Mouse (Mus musculus) Patski (cell line): ENCODE results near the gene Krcc1. TPM values are rescaled to one million over a fixed set of nuclear protein-coding genes. Genes with fewer than 3 reads are reported as not detected.
"Not testable (repeated sequence)": the region's sequence is repeated elsewhere in the genome, so short reads cannot be mapped to it uniquely, and the experiment has no call there.

Experiments used
- ATAC-seq: fragments of 100-300 bp; one replicate; pipeline ENCODE4 v1.8.0; 2021
- CTCF ChIA-PET: fragments of 350-600 bp; sonication (Branson Sonifier 250); formaldehyde crosslinking; loops from one replicate; lab custom pipeline; 2022; ENCODE audit warnings: inconsistent platforms; lab: Charles Lee
- POLR2A ChIA-PET: fragments of 350-600 bp; sonication (Branson Sonifier 250); formaldehyde crosslinking; loops from one replicate; lab custom pipeline; 2022; ENCODE audit warnings: antibody characterized with exemption, inconsistent platforms; lab: Charles Lee
- DNase-seq: peaks from one replicate; pipeline ENCODE4 v3.0.0-alpha.2; 2011; ENCODE audit warnings: low read depth, low spot score
- H3K27me3 ChIP-seq: fragments of 371-371 bp; one replicate; pipeline ENCODE4 v1.5.1; 2021
- CTCF ChIP-seq: fragments of 100-300 bp; IDR thresholded peaks from one replicate; pipeline ENCODE4 v1.5.1; 2021
- in situ Hi-C: fragments of 300-500 bp; cut with MboI; formaldehyde crosslinking; loops from 3 replicates; pipeline ENCODE4 v1.11.1; 2018; ENCODE audit warnings: low pct_unique_long_range_greater_than_20kb, mixed read lengths
- polyA plus RNA-seq: library from polyadenylated mRNA; unstranded; gene quantifications from one replicate; pipeline ENCODE4 v1.2.3, GENCODE M21; 2021

The Krcc1 gene
- polyA plus RNA-seq, 1 experiment from 2014 or later, result 98.8 TPM

DNA sequence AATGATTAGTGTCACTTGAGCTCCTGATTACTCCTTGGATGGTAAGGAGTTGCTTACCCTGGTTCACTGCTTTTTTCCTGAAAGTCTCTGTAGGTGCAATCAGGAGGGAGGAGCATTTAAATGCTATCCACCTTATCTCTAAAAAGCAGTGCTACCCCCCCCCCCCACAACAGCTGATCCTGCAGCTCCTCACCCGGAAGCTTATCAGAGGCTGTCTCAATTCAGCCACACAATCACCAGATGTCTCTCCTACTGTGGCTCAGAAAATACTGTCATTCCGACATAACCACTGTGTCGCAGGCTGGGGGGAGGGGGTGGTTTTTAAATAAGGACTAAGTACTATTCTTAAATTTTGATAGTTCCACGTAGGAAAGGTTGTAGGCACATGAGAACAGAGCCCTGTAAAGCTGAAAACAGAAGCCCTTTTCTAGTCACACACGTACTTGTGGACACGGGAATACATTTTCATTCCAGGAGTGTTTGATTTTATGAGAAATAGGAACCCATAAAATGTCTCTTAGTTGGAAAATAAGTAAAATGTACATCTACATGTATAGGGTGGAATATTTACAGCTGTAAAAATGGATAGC lies 11.3 kb upstream of the Krcc1 start:
- POLR2A ChIA-PET, result no interaction called here
- DNase-seq (no peak), ATAC-seq (no peak)
- H3K27me3 ChIP-seq, result no peaks in the 10 kb centered on the region
- no peak for TF ChIP-seq CTCF
- CTCF ChIA-PET, result no interaction called here
- in situ Hi-C loops, result no loop called here

- ChIA-PET CTCF (no interaction called here), POLR2A (interaction anchor here (1.4 kb wide), 1 partner anchor 10 kb away, joined by 3 read pairs; no protein-coding TSS in a partner anchor)
- ATAC-seq (no peak), DNase-seq (no peak)
- no peak for TF ChIP-seq CTCF
- in situ Hi-C loops, result no loop called here
- no peaks in the 10 kb centered on the region for H3K27me3 ChIP-seq
These were observed 10.4 kb upstream of the Krcc1 start for GRCm38 (mm10) chr6:71261060-71261459.

DNA sequence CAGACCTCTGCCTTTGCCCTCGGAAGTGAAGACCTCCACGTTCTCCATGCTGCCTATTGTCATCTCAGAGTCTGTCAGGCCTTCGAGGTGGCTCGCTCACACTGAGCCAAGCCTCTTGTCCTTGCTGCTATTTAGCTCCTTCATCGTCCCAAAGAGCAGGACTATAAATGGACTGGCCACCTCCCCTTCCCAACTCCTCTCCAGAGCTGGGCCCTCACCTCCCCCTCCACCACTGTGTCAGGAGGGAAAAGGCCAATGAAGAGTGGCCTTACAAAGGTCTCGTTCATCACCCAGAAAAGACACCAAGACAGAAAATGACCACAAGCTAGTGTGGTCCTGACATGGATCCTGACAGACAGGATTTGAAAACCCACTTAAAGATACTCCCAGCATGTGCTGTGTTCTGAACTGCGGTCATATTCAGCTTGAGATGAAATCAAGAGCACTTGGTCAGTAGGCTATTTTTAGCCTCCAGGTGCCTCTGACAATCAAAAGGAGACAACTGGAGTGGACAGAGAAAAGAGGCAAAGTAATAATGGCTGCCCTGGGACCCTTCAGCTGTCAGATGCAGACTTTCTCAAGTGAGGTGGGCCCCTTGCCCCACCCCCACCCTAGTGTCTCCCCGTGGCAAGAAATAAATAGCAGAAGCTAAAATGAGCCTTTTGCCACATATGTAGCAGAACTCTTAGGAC lies 9.2 kb upstream of the Krcc1 start:
- ATAC-seq, result no peak
- CTCF ChIA-PET, result no interaction called here
- DNase-seq, result no peak
- in situ Hi-C loops, result no loop called here
- POLR2A ChIA-PET, result interaction anchor here (1.4 kb wide), 1 partner anchor 9 kb away, joined by 3 read pairs; no protein-coding TSS in a partner anchor
- TF ChIP-seq CTCF, result no peak
- no peaks in the 10 kb centered on the region for H3K27me3 ChIP-seq

- CTCF ChIA-PET, result interaction anchor here (2.2 to 2.5 kb wide), 2 partner anchors 13 to 101 kb away, joined by 8 to 9 read pairs; no protein-coding TSS in a partner anchor
- POLR2A ChIA-PET, DNase-seq, in situ Hi-C loops, ATAC-seq, H3K27me3 ChIP-seq: not testable (repeated sequence)
These were observed 3.9 kb upstream of the Krcc1 start for GRCm38 (mm10) chr6:71267603-71268002.

DNA sequence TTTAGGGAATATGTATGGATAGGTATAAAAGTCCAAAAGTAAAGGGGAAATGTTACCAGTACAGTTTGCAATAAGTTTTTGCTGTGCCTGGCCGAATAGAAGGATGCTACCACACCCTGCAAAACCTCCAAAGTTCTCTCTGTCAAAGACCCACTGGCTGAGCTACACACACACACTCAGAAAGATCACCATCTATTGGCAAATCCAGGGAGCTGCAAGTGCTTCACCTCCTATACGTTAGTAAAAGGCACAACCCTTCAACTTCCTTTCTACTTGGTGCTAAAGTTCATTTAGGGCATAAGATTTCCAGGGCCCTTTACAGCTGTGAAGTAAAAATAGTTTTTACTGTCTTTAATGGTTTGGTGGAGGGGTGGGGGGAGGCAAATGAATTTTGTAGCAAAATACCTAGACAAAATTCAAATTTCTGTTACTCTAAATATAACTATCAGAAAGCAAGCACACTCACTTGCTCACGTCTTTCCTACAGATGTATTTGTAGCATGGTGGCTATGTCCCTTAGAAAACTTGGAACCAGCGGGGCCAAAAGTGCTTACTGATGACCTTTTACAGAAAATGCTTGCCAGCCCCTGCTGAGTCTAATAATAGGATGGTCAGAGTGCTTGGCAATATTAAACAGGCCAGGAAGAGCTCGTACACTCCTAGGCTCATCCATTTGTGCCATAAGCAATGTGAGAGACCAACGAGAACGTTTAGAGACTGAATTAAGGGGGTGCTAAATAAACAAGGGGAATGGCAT lies 2.4 kb upstream of the Krcc1 start:
- no peaks in the 10 kb centered on the region for H3K27me3 ChIP-seq
- ChIA-PET POLR2A (no interaction called here), CTCF (interaction anchor here (1.3 to 2.5 kb wide), 5 partner anchors 15 to 105 kb away, joined by 3 to 9 read pairs (median 6); no protein-coding TSS in a partner anchor)
- ATAC-seq, result no peak
- in situ Hi-C loops, result no loop called here
- peak; percentile 66 for TF ChIP-seq CTCF
- no peak for DNase-seq

- CTCF ChIA-PET, result interaction anchor here (1.3 to 2.5 kb wide), 5 partner anchors 15 to 105 kb away, joined by 3 to 9 read pairs (median 6); no protein-coding TSS in a partner anchor
- in situ Hi-C loops, result loop anchor here (5.0 kb wide), 1 partner anchor 107 kb away; no protein-coding TSS in a partner anchor
- POLR2A ChIA-PET, DNase-seq, ATAC-seq, H3K27me3 ChIP-seq: not testable (repeated sequence)
These were observed 1.8 kb upstream of the Krcc1 start for GRCm38 (mm10) chr6:71269686-71270050.

DNA sequence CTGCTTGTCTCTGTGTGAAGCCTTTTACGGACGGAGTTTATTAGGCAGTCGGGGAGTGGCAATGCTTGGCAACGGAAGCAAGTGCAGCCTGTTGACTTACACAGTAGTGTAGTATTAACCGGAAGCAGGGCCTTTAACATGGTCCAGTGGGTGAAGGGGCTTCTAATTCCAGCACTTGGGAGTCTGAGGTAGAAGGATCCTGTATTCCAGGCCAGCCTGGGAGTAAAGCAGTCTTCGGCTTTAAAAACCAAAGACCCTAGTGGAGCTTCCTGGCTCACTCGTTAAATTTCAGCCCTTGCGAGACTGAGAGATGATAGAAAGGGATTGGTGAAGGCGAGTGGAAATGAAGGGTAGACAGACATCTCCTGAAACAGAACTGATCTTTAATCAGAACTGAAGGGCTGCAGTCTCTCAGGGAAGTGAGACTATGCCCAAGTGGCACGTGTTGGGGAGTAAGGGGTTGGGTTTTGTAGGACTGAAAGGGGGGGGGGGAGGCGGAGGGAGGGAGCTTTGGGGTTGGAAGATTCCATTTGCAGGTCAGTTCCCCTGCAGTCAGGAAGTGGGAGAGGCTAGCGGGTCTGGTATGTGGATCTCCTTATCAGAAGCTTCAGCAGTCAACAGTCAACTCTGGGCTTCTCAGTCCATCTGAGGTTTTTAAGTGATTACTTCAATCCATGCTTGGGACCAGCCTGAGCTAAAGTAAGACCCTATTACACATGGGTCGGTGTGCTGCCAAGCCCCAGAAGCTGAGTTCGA lies 998 bp upstream of the Krcc1 start:
- DNase-seq (no peak), ATAC-seq (no peak)
- in situ Hi-C loops, result loop anchor here (5.0 kb wide), 1 partner anchor 108 kb away; no protein-coding TSS in a partner anchor
- POLR2A ChIA-PET, result interaction anchor here (0.5 to 1.0 kb wide), 3 partner anchors 9 to 119 kb away, joined by 3 read pairs; no protein-coding TSS in a partner anchor
- no peaks in the 10 kb centered on the region for H3K27me3 ChIP-seq
- CTCF ChIA-PET, result interaction anchor here (0.8 to 1.9 kb wide), 3 partner anchors 46 to 106 kb away, joined by 3 to 6 read pairs (median 3); no protein-coding TSS in a partner anchor
- no peak for TF ChIP-seq CTCF

GRCm38 (mm10) chr6:71271057-71271388 lies 454 bp upstream of the Krcc1 start:
- CTCF ChIA-PET, result interaction anchor here (0.8 to 0.9 kb wide), 2 partner anchors 46 to 103 kb away, joined by 3 read pairs; no protein-coding TSS in a partner anchor
- POLR2A ChIA-PET, result interaction anchor here (0.5 to 1.0 kb wide), 4 partner anchors 9 to 166 kb away, joined by 3 to 5 read pairs (median 3); no protein-coding TSS in a partner anchor
- in situ Hi-C loops, result loop anchor here (5.0 kb wide), 1 partner anchor 109 kb away; no protein-coding TSS in a partner anchor
- ATAC-seq (no peak), DNase-seq (no peak)
- H3K27me3 ChIP-seq, result no peaks in the 10 kb centered on the region
- TF ChIP-seq CTCF, result no peak

DNA sequence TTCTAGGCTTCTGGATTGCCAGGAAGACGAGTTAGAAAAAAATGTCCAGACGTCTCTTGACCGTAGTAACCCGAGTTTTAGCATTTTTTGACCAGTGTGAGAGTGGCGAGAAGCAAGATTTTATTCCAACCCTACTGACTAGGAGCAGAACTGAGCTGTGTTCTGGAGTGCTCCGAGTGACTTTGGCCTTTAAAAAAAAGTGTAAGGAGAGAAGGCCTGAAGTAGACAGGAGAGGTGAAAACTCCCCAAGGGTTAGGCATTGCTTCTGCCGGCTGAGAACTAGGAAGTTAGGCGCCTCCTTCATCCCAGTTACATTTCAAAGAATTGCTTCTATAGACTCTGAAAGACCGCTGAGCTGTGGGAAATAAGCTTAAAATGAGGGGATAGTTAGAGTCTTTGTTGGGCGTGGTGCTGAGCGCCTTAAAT lies 852 bp downstream of the Krcc1 start:
- POLR2A ChIA-PET, result interaction anchor here (0.5 to 1.4 kb wide), 5 partner anchors 15 to 123 kb away, joined by 3 read pairs; no protein-coding TSS in a partner anchor
- DNase-seq (no peak), ATAC-seq (no peak)
- in situ Hi-C loops, result loop anchor here (5.0 kb wide), 1 partner anchor 110 kb away; no protein-coding TSS in a partner anchor
- no peak for TF ChIP-seq CTCF
- no peaks in the 10 kb centered on the region for H3K27me3 ChIP-seq
- CTCF ChIA-PET, result interaction anchor here (0.9 to 1.2 kb wide), 3 partner anchors 15 to 128 kb away, joined by 3 to 4 read pairs (median 3); no protein-coding TSS in a partner anchor
